Mouse (Mus musculus) intestine, postnatal 0 days (tissue): ENCODE data around the gene Slc25a13. TPM values are rescaled to one million over a fixed set of nuclear protein-coding genes. Genes with fewer than 3 reads are reported as not detected.

Experiments used
- ATAC-seq: fragments of 200-750 bp; cut with Nextera tagmentation; 2 replicates; pipeline ENCODE4 v1.8.0; 2017; ENCODE audit warnings: mild to moderate bottlenecking, moderate TSS enrichment, moderate library complexity
- H3K27ac ChIP-seq: fragments of 300-500 bp; sonication (generic); 2 replicates; pipeline ENCODE4 v1.5.1; 2014; ENCODE audit warnings: mild to moderate bottlenecking, low read depth, low read length, moderate library complexity
- H3K27me3 ChIP-seq: fragments of 300-500 bp; sonication (generic); replicated peaks from 2 replicates; pipeline ENCODE4 v1.6.1; 2014; ENCODE audit warnings: low read length, mixed read lengths; ENCODE audit not compliant: control insufficient read depth, insufficient read depth
- H3K36me3 ChIP-seq: fragments of 300-500 bp; sonication (generic); 2 replicates; pipeline ENCODE4 v1.6.1; 2014; ENCODE audit warnings: mild to moderate bottlenecking, moderate library complexity; ENCODE audit not compliant: control insufficient read depth, insufficient read depth
- H3K4me1 ChIP-seq: fragments of 300-500 bp; sonication (generic); replicated peaks from 2 replicates; pipeline ENCODE4 v1.6.1; 2014; ENCODE audit warnings: antibody characterized with exemption, low read length, mixed read lengths; ENCODE audit not compliant: control insufficient read depth, insufficient read depth
- H3K4me2 ChIP-seq: fragments of 300-500 bp; sonication (generic); replicated peaks from 2 replicates; pipeline ENCODE4 v1.6.1; 2014; ENCODE audit warnings: low read depth, mild to moderate bottlenecking, moderate library complexity
- H3K4me3 ChIP-seq: fragments of 300-500 bp; sonication (generic); 2 replicates; pipeline ENCODE4 v1.5.1; 2014; ENCODE audit warnings: low read depth, low read length
- H3K9ac ChIP-seq: fragments of 300-500 bp; sonication (generic); 2 replicates; pipeline ENCODE4 v1.6.1; 2014; ENCODE audit warnings: mild to moderate bottlenecking, low read depth, low read length
- H3K9me3 ChIP-seq: fragments of 300-500 bp; sonication (generic); 2 replicates; pipeline ENCODE4 v1.6.1; 2016; ENCODE audit warnings: mixed run types; ENCODE audit not compliant: control insufficient read depth
- CTCF ChIP-seq: sonication (generic); IDR thresholded peaks from 2 replicates; pipeline ENCODE4 v1.5.1; 2016; ENCODE audit warnings: low read depth, mild to moderate bottlenecking, control low read depth, antibody characterized with exemption, moderate library complexity
- WGBS: fragments of 180-500 bp; shearing (Covaris S2); extraction: QIAGEN DNeasy Blood & Tissue Kit; methylation state at CpG from one replicate; pipeline ENCODE4 v1.1.7; 2014; 5-methylcytosine and 5-hydroxymethylcytosine counted together
- polyA plus RNA-seq: library from polyadenylated mRNA; unstranded; fragments of >200 nt; fragmentation: Nextera tagmentation; extraction: Ambion mirVana; gene quantifications from 2 replicates; pipeline ENCODE4 v1.2.1, GENCODE M21; 2015

The Slc25a13 gene
- polyA plus RNA-seq, 1 experiment from 2014 or later = 32.3 TPM

DNA sequence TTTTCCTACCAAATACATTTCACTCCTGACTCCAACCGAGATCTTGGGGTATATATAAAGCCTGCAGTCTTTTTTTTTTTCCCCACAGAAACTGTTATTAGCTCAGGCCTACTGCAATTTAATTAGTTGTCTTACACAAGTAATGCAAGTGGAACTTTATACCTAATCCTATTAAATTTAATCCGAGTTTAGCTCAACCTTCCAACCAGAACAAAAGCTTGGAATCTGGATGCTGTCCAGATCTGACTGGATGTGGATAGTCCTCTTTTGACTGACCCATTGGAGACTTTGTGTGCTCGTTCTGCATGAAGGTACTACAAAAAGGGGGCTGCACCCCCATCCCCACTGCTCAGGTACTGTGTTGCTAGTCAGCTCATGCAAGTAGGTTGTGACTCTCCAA is 163.0 kb downstream of the Slc25a13 start:
- no peak for TF ChIP-seq CTCF
- no peaks in the 10 kb centered on the region for H3K4me1 ChIP-seq
- H3K4me2 ChIP-seq = no peak overlapping the region
- WGBS = 86% methylated on average over 3 of the region's 3 CpGs
- H3K36me3 ChIP-seq = no peaks in the 10 kb centered on the region
- no peaks in the 10 kb centered on the region for H3K9me3 ChIP-seq
- no peak overlapping the region for H3K4me3 ChIP-seq
- H3K9ac ChIP-seq = no peak overlapping the region
- no peaks in the 10 kb centered on the region for H3K27me3 ChIP-seq
- H3K27ac ChIP-seq = no peak overlapping the region
- no peak for ATAC-seq

DNA sequence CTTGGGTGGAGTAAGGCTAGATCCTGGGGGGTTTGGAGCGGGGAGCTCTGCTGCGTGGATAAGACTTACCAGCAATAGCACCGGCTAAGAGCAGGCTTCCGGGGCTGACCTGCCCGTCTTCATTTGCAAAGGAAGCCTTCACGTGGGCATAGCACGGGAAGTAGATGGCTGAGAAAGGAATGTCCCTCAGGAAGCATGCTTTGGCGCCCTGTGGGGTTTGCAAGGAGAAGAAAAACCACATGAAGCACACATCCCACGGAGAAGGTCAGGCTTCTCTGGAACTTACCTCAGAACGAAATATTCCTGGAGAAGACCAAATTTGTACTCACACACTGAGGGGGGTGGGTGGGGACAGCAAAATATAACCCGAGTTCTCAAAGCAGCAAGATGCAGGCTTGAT is 164.3 kb downstream of the Slc25a13 start:
- no peak for ATAC-seq

DNA sequence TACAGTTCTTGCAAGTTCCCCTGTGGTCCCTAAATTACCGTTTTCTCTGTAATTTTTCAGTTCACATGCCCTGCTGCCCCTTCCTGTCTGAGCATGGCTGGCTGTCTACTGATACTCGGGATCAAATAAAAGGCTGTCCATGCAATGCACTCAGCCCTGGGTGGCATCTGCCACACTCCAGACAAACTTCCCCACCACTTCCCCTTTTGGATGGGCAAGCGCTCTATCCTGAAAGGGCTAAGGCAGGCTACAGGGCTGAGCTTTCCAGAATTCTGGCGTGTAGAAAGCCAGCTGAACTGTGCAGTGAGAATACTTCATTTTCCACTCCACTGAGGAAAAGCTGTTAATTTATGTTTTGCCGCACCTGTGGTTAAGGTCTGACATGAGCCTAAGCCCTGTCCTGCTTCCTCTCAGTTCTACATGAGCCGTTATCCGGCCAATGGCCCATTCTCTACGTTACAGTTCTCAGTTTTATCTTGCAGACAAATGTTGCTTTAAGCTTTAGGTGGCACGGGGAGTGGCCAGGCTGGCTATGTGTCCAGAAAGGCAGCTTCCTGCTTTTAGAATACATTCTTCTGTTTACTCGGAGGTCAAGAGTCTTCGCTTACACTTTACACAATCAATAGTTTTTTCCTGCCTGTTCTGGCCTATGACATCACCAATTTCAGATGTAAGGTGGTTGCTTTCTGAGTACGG is 170.1 kb downstream of the Slc25a13 start:
- H3K27me3 ChIP-seq = no peaks in the 10 kb centered on the region
- TF ChIP-seq CTCF = no peak
- no peak for ATAC-seq
- no peak overlapping the region for H3K4me2 ChIP-seq
- no peaks in the 10 kb centered on the region; the same call in 1 of the 2 replicates for H3K36me3 ChIP-seq
- no peaks in the 10 kb centered on the region for H3K4me1 ChIP-seq
- 63% methylated on average over 12 of the region's 12 CpGs for WGBS
- H3K9me3 ChIP-seq = no peaks in the 10 kb centered on the region
- H3K27ac ChIP-seq = no peak overlapping the region
- no peak overlapping the region for H3K9ac ChIP-seq
- no peak overlapping the region for H3K4me3 ChIP-seq

More for the DNA sequence above, 164.3 kb downstream of the Slc25a13 start:
- H3K4me3 ChIP-seq = no peak overlapping the region
- TF ChIP-seq CTCF = no peak
- no peak overlapping the region for H3K4me2 ChIP-seq
- no peaks in the 10 kb centered on the region; the same call in 1 of the 2 replicates for H3K36me3 ChIP-seq
- H3K9me3 ChIP-seq = no peaks in the 10 kb centered on the region
- no peaks in the 10 kb centered on the region for H3K27me3 ChIP-seq
- H3K27ac ChIP-seq = no peak overlapping the region
- no peaks in the 10 kb centered on the region for H3K4me1 ChIP-seq
- WGBS = 75% methylated on average over 11 of the region's 11 CpGs
- no peak overlapping the region for H3K9ac ChIP-seq

DNA sequence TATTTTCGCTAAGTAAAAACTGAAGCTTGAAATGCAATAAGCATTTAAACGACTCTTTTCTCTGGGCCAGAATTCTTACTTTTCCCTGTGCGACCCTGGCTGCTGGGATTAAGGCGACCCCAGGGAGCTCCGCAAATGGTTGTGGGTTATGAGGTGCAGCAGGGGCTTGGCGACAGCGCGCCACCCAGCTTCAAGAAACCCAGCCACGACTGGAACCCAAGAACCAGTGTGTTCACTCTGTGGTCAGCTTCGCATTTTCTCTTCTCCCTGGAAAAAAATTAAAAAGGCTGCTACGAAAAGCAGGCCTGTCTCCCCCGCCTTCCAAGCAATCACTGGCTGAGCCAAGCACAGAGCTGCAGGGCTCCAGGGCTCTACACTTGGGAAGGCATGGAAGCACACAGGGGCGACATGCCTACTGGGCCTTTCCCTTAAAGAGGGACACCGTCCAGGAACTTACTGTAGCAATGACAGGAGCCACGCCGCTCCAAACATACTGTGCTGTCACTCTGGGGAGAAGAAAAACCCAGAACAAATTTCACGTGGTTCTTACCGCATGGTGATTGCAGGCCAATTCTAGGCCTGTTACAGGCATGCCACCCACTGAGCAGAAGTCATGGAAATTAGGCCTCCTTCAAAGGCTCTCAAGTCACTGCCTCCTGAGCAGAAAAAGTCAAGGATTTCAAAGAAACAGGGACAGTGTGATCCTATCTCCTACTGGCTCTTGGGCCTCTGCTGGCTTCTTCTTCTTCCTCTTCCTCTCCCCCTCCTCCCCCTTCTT is 178.0 kb downstream of the Slc25a13 start:
- Histone ChIP-seq H3K9me3 (no peaks in the 10 kb centered on the region), H3K27ac (no peak overlapping the region), H3K36me3 (no peaks in the 10 kb centered on the region), H3K27me3 (no peaks in the 10 kb centered on the region), H3K9ac (no peak overlapping the region), H3K4me1 (no peaks in the 10 kb centered on the region), H3K4me3 (no peak overlapping the region), H3K4me2 (no peak overlapping the region)
- no peak for ATAC-seq
- 65% methylated on average over 18 of the region's 18 CpGs for WGBS
- TF ChIP-seq CTCF = no peak

DNA sequence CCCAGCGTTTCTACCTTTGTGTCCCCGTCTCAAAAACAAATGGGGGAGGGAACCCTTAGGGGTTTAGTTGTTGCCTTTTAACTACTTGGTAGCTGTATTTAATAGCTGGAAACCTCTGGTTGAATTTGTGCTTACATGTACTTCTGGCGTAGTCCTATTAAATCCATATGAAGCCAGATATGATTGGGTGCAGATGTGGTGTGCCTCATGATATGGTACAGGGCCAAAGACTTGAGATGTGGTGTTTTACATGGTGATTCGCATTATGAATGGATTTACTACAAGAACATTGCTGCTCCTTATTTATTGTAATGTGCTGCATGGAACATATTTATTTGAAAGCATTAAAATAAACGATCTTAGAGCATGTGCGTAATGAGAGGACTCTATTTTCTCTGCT is 189.3 kb downstream of the Slc25a13 start:
- Histone ChIP-seq H3K36me3 (no peaks in the 10 kb centered on the region), H3K9me3 (no peaks in the 10 kb centered on the region)
- 80% methylated on average over 6 of the region's 6 CpGs for WGBS

DNA sequence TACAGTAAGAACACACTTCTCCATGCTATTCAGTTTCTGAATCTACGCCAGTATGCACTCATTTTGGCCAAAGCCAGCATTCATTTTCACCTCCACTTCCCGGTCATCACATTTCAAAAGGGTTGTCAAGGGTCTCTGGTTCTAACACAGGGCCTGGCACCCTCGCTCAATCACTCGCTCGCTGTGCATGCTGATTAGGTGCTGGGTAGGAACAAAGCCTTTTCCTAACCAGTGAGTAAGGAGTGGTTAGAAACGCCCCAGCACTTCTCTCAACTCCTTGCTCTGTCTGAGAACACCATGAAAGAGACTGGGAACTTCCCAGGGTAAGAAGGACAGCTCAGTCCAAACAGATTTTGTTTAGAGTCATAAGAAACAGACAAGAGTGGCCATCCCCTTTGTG is 193.0 kb downstream of the Slc25a13 start:
- WGBS = 75% methylated on average over 6 of the region's 6 CpGs
- Histone ChIP-seq H3K27me3 (no peaks in the 10 kb centered on the region), H3K4me1 (no peaks in the 10 kb centered on the region), H3K27ac (no peak overlapping the region), H3K4me3 (no peak overlapping the region), H3K9ac (no peak overlapping the region), H3K4me2 (no peak overlapping the region), H3K9me3 (no peaks in the 10 kb centered on the region), H3K36me3 (no peaks in the 10 kb centered on the region)
- TF ChIP-seq CTCF = no peak
- ATAC-seq = no peak

More for the DNA sequence above, 189.3 kb downstream of the Slc25a13 start:
- no peak overlapping the region for H3K9ac ChIP-seq
- H3K4me3 ChIP-seq = no peak overlapping the region
- ATAC-seq = no peak
- no peaks in the 10 kb centered on the region for H3K27me3 ChIP-seq
- H3K4me1 ChIP-seq = no peaks in the 10 kb centered on the region
- no peak overlapping the region for H3K4me2 ChIP-seq
- no peak for TF ChIP-seq CTCF
- no peak overlapping the region for H3K27ac ChIP-seq
